Mouse (Mus musculus): ENCODE data around the gene Slc2a5. TPM values are rescaled to one million over a fixed set of nuclear protein-coding genes. Genes with fewer than 3 reads are reported as not detected.
A peak's percentile ranks its signal among the peaks of the same experiment; 100 is the strongest.

Gene Slc2a5
- total RNA-seq, 1 experiment from 2014 or later: not detected

DNA sequence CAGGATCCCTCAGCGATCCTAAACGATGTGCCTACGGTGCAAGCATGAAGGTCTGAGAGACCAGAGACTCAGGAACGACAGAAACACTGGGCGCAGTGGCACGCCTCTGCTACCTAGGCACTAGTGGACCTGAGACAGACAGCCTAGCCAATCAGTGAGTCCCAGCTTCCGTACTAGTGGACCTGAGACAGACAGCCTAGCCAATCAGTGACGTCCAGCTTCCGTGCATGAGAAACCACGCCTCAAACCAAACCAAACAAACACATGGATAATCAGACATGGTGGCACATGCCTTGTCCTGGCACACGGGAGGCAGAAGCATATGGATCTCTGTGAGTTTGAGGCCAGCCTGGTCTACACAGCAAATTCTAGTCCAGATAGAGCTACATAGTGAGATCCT is 69.2 kb downstream of the Slc2a5 start:
- 0 out of 2 replicates have a peak, but pooled peaks have one; percentile 39 for ATAC-seq (replicated peaks; ENCODE audit: low read depth, poor library complexity, severe bottlenecking)

DNA sequence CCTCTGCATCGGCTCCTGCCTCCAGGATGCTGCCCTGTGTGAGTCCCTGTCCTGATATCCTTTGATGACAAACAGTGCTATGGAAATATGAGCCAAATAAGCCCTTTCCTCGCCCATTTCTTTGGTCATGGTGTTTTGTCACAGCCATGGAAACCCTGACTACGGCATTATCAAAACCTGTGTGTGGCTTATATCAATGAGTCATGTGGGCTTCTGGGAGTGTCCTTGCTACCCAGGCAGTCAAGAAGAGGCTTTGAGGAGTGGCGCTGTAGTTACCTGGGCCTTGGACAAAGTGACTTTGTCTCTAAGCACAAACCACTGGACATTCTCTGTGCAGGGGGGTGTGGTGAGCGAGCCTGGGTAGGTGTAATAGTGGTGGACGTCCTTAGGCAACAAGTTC is 73.1 kb downstream of the Slc2a5 start:
- no peak for ATAC-seq (replicated peaks; ENCODE audit: low read depth, poor library complexity, severe bottlenecking)

Other genes starting within 250 kb of the Slc2a5 start
- gene Spsb1, start 164.2 kb upstream of the Slc2a5 start, total RNA-seq (2017): not detected in 2 replicates
- gene H6pd, start 110.3 kb upstream of the Slc2a5 start, total RNA-seq (2017): 15.2 and 19.5 TPM in 2 replicates
- gene Gpr157, start 31.9 kb upstream of the Slc2a5 start, total RNA-seq (2017): 1.7 and 2.0 TPM in 2 replicates
- not detected in 2 replicates for gene Slc2a7, start 29.7 kb downstream of the Slc2a5 start, total RNA-seq (2017)
- gene Car6, start 82.0 kb downstream of the Slc2a5 start, total RNA-seq (2017): not detected in 2 replicates
- gene Eno1, start 117.4 kb downstream of the Slc2a5 start, total RNA-seq (2017): 176 and 200 TPM in 2 replicates
- 21.2 and 45.1 TPM in 2 replicates for gene Rere, start 162.4 kb downstream of the Slc2a5 start, total RNA-seq (2017)

Data from common myeloid progenitor, adult 5-6 weeks (primary cell).